Mouse (Mus musculus) lung, adult 2 months (tissue): ENCODE results near the gene Cfap61. TPM values are rescaled to one million over a fixed set of nuclear protein-coding genes. Genes with fewer than 3 reads are reported as not detected.

Experiments used
- DNase-seq: peaks from one replicate; pipeline ENCODE4 v3.0.0; 2022
- H3K4me1 ChIP-seq: fragments of 200-500 bp; 2 replicates; pipeline ENCODE4 v1.6.1; 2011; ENCODE audit warnings: low read length; ENCODE audit not compliant: control insufficient read depth, insufficient read depth
- H3K4me3 ChIP-seq: fragments of 200-500 bp; replicated peaks from 2 replicates; pipeline ENCODE3; 2011; ENCODE audit warnings: low read depth, mild to moderate bottlenecking, control low read depth, low read length; ENCODE audit errors: extremely low read depth
- CTCF ChIP-seq: fragments of 200-500 bp; IDR thresholded peaks from 2 replicates; pipeline ENCODE4 v1.5.1; 2011; ENCODE audit warnings: mild to moderate bottlenecking, low read length, control low read depth; ENCODE audit not compliant: insufficient read depth
- POLR2A ChIP-seq: fragments of 200-500 bp; IDR thresholded peaks from 2 replicates; pipeline ENCODE4 v1.6.1; 2011; ENCODE audit warnings: low read depth, mild to moderate bottlenecking, control low read depth, low read length, borderline replicate concordance; ENCODE audit errors: extremely low read depth
- WGBS: fragments of 180-500 bp; shearing (Covaris S2); methylation state at CpG from one replicate; pipeline ENCODE4 v1.1.7; 2018; 5-methylcytosine and 5-hydroxymethylcytosine counted together
- polyA plus RNA-seq: library from polyadenylated mRNA; depleted of rRNA; stranded (reverse); fragments of >200 nt; gene quantifications from 2 replicates; pipeline ENCODE4 v1.2.3, GENCODE M21; 2012

Cfap61 gene
- polyA plus RNA-seq, 1 experiment: 6.2 TPM

DNA sequence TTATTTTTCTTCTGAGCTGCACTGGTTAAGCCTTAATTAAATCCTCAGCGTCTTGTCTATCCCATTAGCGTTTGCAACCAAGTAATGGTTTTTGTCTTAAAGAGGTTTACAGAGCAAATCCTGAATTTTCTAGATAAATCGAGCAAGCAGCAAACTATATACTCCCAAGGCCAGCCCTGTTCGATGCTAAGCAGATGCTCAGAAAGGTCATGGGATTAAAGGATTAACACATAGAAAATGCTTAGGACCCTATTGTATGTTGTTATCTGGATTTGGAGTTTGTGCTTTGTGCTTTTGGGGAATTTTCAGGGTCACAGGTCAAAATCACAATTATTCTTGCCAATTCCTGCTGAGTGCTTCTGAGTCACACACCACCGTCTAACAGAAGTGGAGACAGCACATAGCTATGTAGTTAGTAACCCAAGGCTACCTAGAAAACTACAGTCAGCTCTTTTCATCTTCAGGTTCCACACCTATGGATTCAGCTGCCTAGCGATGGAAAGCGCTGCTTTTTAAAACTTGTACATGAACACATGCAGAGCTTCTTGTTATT lies 13.9 kb downstream of the Cfap61 start:
- DNase-seq: no peak
- H3K4me3 ChIP-seq: no peak overlapping the region
- WGBS: 77% methylated on average over 7 of the region's 7 CpGs
- TF ChIP-seq POLR2A: no peak
- no peak for TF ChIP-seq CTCF
- no peaks in the 10 kb centered on the region for H3K4me1 ChIP-seq

DNA sequence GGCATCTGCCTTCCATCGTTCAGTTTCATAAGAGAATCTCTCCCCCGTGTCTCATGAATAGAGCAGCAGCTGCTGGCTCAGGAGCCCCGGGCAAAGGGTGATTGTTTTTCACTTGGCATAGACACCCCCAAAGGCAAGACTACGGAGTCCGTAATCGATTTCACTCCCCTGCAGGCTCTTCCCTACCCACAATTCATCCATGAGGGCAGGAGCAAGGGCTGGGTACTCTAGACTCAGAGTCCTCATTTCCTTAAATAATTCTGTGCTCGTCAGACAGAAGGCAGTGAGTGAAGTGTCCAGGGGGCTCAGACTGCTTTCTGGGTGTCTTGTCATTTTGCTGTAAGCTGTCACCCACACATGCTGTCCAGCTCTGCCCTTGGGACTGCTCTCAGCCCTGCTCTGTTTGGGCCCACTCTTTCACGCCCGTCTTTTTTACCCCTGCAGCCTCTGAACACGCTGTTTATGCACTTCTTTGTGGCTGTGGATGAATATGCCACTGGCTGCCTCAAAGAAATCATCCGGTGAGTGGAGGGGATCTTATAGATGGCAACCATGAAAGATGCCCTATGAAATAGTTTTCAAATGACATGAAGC lies 15.0 kb downstream of the Cfap61 start:
- H3K4me3 ChIP-seq: no peak overlapping the region
- 55% methylated on average over 11 of the region's 11 CpGs for WGBS
- no peaks in the 10 kb centered on the region for H3K4me1 ChIP-seq
- TF ChIP-seq CTCF (no peak), POLR2A (no peak)
- no peak for DNase-seq

DNA sequence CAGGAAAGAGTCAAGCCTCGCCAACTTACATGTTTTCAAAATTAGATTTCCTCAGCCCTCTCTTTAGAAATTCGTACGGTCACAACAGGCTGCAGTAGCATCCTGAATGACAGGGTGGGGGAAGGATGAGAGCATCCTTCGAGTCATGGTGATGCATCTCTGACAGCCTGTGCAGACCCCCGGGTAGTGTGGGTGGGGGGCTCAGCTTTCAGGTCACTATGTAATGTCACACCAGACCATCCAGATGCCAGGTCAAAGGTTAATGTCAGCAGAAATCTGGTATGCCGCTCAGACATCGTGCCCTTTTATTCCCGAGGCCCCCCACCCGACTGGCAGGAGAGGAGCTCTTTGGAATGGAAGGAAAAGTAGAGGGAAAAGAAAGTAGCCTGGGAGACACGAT lies 15.7 kb downstream of the Cfap61 start:
- TF ChIP-seq CTCF (no peak), POLR2A (no peak)
- WGBS: 42% methylated on average over 10 of the region's 10 CpGs
- Histone ChIP-seq H3K4me1 (no peaks in the 10 kb centered on the region), H3K4me3 (no peak overlapping the region)
- DNase-seq: no peak

DNA sequence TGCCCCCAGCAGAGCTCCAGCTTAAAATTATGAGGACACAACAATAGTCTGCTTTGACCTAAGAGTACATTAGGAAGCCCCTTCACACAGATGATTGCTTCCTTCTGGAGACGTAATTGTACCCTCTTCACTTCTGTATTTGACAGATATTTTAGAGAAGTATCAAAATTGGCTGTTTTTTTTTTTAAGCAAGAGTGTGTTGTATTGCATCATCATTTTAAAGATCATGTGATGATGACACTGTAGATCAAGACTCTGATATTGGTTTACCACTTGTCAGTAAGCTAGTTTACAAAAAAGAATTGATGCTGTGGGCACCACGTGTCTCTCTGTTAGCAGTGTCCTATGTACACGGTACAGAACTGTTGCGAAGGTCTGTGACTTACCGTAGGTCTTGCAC lies 18.1 kb downstream of the Cfap61 start:
- 73% methylated on average over 5 of the region's 5 CpGs for WGBS
- no peak for DNase-seq
- Histone ChIP-seq H3K4me1 (no peaks in the 10 kb centered on the region), H3K4me3 (no peak overlapping the region)
- TF ChIP-seq POLR2A (no peak), CTCF (no peak)

DNA sequence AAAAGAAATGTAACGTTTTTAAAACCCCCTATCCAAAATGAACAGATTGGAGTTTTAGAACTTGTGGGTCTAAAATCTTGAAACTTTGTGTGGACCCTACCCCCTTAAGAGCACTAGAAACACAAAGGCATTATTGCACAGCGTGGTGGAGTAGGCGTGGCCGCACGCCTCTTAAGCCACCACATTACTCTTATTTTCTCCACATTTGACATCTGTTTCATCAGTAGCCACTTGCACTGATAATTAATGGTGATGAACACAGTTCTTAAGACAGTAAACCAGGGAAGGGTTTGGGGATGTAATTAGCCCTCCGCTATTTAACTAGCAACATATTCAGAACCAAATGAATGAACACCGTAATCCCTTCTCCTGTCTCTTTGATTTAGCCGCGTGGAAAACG lies 21.3 kb downstream of the Cfap61 start:
- no peaks in the 10 kb centered on the region for H3K4me1 ChIP-seq
- no peak overlapping the region for H3K4me3 ChIP-seq
- no peak for TF ChIP-seq POLR2A
- whole genome bisulfite sequencing: 68% methylated on average over 10 of the region's 10 CpGs
- no peak for DNase-seq

GRCm38 (mm10) chr2:145956318-145956717 lies 21.7 kb downstream of the Cfap61 start:
- TF ChIP-seq POLR2A (no peak), CTCF (no peak)
- WGBS: 52% methylated on average over 5 of the region's 5 CpGs
- Histone ChIP-seq H3K4me1 (no peaks in the 10 kb centered on the region), H3K4me3 (no peak overlapping the region)
- no peak for DNase-seq

DNA sequence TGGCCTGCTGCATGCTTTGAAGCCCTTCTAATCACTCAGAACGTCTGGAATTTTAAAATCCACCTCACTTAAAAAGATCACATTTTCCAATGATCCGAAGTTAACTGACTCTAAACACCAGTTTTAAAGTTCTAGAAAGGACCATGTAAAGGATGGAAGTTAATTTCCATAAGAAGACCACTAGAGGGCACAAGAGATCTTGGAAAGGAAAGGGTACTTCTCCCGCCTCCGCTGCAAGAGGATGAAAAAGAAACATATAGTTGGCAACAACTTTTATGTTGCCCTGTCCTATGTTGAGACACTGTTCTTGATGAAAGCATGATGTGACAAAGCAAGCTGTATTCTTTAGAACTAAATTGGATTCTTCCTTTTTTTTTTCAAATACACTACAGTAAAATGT lies 22.9 kb downstream of the Cfap61 start:
- DNase-seq: no peak
- 12% methylated on average over 4 of the region's 4 CpGs for WGBS
- no peaks in the 10 kb centered on the region for H3K4me1 ChIP-seq
- no peak for TF ChIP-seq CTCF
- no peak for TF ChIP-seq POLR2A
- H3K4me3 ChIP-seq: no peak overlapping the region

GRCm38 (mm10) chr2:145958097-145958496 lies 23.5 kb downstream of the Cfap61 start:
- Histone ChIP-seq H3K4me3 (no peak overlapping the region), H3K4me1 (no peaks in the 10 kb centered on the region)
- DNase-seq: no peak
- TF ChIP-seq POLR2A (no peak), CTCF (no peak)
- 80% methylated on average over 6 of the region's 6 CpGs for WGBS

- no peak overlapping the region for H3K4me3 ChIP-seq
- TF ChIP-seq CTCF (no peak), POLR2A (no peak)
- no peaks in the 10 kb centered on the region for H3K4me1 ChIP-seq
- DNase-seq: no peak
- WGBS: 80% methylated on average over 7 of the region's 7 CpGs
Measured at GRCm38 (mm10) chr2:145958551-145958950, 24.0 kb downstream of the Cfap61 start.

- no peaks in the 10 kb centered on the region for H3K4me1 ChIP-seq
- TF ChIP-seq CTCF (no peak), POLR2A (no peak)
- no peak for DNase-seq
- H3K4me3 ChIP-seq: no peak overlapping the region
- WGBS: 86% methylated on average over 5 of the region's 5 CpGs
Measured at GRCm38 (mm10) chr2:145961861-145962260, 27.3 kb downstream of the Cfap61 start.
